Mouse (Mus musculus) neural tube, embryonic 11.5 days (tissue): Measurements from ENCODE around the gene Tm7sf2. TPM values are rescaled to one million over a fixed set of nuclear protein-coding genes. Genes with fewer than 3 reads are reported as not detected.
A peak's percentile ranks its signal among the peaks of the same experiment; 100 is the strongest.

ENCODE experiments used
- ATAC-seq: fragments of 200-750 bp; cut with Nextera tagmentation; 2 replicates; pipeline ENCODE4 v1.8.0; 2017; ENCODE audit warnings: moderate number of reproducible peaks, mild to moderate bottlenecking, moderate TSS enrichment, moderate library complexity; ENCODE audit not compliant: insufficient read depth, low FRiP score, low TSS enrichment
- DNase-seq: peaks from one replicate; pipeline ENCODE4 v3.0.0-alpha.2; 2015; ENCODE audit warnings: low spot score
- H3K27ac ChIP-seq: fragments of 300-500 bp; sonication (generic); 2 replicates; pipeline ENCODE4 v1.5.1; 2014; ENCODE audit warnings: low read depth, mild to moderate bottlenecking, low read length
- H3K27me3 ChIP-seq: fragments of 300-500 bp; sonication (generic); 2 replicates; pipeline ENCODE4 v1.6.1; 2014; ENCODE audit warnings: mild to moderate bottlenecking, low read length, mixed read lengths; ENCODE audit not compliant: control insufficient read depth, insufficient read depth
- H3K36me3 ChIP-seq: fragments of 300-500 bp; sonication (generic); 2 replicates; pipeline ENCODE4 v1.6.1; 2014; ENCODE audit warnings: mild to moderate bottlenecking, low read length, moderate library complexity, mixed read lengths; ENCODE audit not compliant: control insufficient read depth, insufficient read depth
- H3K4me1 ChIP-seq: fragments of 300-500 bp; sonication (generic); 2 replicates; pipeline ENCODE4 v1.6.1; 2014; ENCODE audit warnings: low read length, mixed read lengths; ENCODE audit not compliant: control insufficient read depth, insufficient read depth
- H3K4me2 ChIP-seq: fragments of 300-500 bp; sonication (generic); 2 replicates; pipeline ENCODE4 v1.6.1; 2014; ENCODE audit warnings: low read depth, mild to moderate bottlenecking, moderate library complexity
- H3K4me3 ChIP-seq: fragments of 300-500 bp; sonication (generic); 2 replicates; pipeline ENCODE4 v1.5.1; 2014; ENCODE audit warnings: low read depth, low read length
- H3K9ac ChIP-seq: fragments of 300-500 bp; sonication (generic); 2 replicates; pipeline ENCODE4 v1.6.1; 2014; ENCODE audit warnings: mild to moderate bottlenecking, low read length
- H3K9me3 ChIP-seq: fragments of 300-500 bp; sonication (generic); 2 replicates; pipeline ENCODE4 v1.6.1; 2016; ENCODE audit warnings: low read length; ENCODE audit not compliant: control insufficient read depth
- WGBS: fragments of 180-500 bp; shearing (Covaris S2); extraction: QIAGEN DNeasy Blood & Tissue Kit; methylation state at CpG from one replicate; pipeline ENCODE4 v1.1.7; 2014; 5-methylcytosine and 5-hydroxymethylcytosine counted together
- microRNA-seq: library from miRNA; unstranded; fragments of <30 nt; microRNA quantifications from one replicate; pipeline ENCODE4, GENCODE M21; 2016
- polyA plus RNA-seq: library from polyadenylated mRNA; unstranded; fragments of >200 nt; fragmentation: Nextera tagmentation; extraction: Ambion mirVana; gene quantifications from 2 replicates; pipeline ENCODE4 v1.2.1, GENCODE M21; 2014

Tm7sf2 gene
- polyA plus RNA-seq, 1 experiment from 2014 or later, result 39.6 TPM

GRCm38 (mm10) chr19:6020276-6020675 lies 47.9 kb downstream of the Tm7sf2 start:
- DNase-seq, result no peak
- Histone ChIP-seq H3K4me2 (no peak overlapping the region), H3K4me1 (peaks cover 4% of the 10 kb centered on the region; the same call in 1 of the 2 replicates), H3K27me3 (peaks cover 15% of the 10 kb centered on the region), H3K27ac (no peak overlapping the region), H3K9ac (no peak overlapping the region), H3K9me3 (no peaks in the 10 kb centered on the region), H3K4me3 (no peak overlapping the region), H3K36me3 (no peaks in the 10 kb centered on the region)
- no peak for ATAC-seq
- WGBS, result 46% methylated on average over 3 of the region's 3 CpGs

- ATAC-seq, result no peak; the same call in 1 of the 2 replicates
- Histone ChIP-seq H3K9me3 (no peaks in the 10 kb centered on the region), H3K27me3 (peaks cover 20% of the 10 kb centered on the region), H3K4me3 (no peak overlapping the region), H3K9ac (no peak overlapping the region), H3K36me3 (no peaks in the 10 kb centered on the region), H3K27ac (no peak overlapping the region), H3K4me1 (peaks cover 4% of the 10 kb centered on the region; the same call in 1 of the 2 replicates), H3K4me2 (no peak overlapping the region)
- DNase-seq, result peak; percentile 85
- WGBS, result 30% methylated on average over 15 of the region's 15 CpGs
These were observed 49.8 kb downstream of the Tm7sf2 start for GRCm38 (mm10) chr19:6018142-6019089.

DNA sequence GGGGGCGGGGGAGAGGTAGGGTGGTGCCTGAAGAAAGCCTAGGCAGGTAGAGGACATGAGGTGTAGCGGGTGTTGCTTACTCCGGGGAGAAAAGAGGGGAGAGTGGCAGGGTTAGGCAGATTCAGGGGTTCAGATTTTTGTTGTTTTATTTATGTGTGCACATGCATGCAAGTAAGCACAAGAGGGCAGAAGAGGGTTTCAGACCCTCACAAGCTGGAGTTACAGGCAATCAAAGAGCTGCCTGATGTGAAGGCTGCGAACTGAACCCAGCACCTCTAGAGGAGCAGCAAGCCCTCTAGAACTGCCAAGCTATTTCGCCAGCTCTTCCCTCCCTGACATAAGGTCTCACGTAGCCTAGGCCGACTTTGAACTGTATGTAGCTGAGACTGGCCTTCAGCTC lies 51.6 kb downstream of the Tm7sf2 start:
- H3K4me2 ChIP-seq, result no peak overlapping the region
- H3K9ac ChIP-seq, result no peak overlapping the region
- 45% methylated on average over 7 of the region's 7 CpGs for WGBS
- H3K4me1 ChIP-seq, result peaks cover 4% of the 10 kb centered on the region; the same call in 1 of the 2 replicates
- no peaks in the 10 kb centered on the region for H3K36me3 ChIP-seq
- H3K27ac ChIP-seq, result no peak overlapping the region
- DNase-seq, result no peak
- ATAC-seq, result no peak
- H3K9me3 ChIP-seq, result no peaks in the 10 kb centered on the region
- H3K27me3 ChIP-seq, result peaks cover 20% of the 10 kb centered on the region
- no peak overlapping the region for H3K4me3 ChIP-seq

DNA sequence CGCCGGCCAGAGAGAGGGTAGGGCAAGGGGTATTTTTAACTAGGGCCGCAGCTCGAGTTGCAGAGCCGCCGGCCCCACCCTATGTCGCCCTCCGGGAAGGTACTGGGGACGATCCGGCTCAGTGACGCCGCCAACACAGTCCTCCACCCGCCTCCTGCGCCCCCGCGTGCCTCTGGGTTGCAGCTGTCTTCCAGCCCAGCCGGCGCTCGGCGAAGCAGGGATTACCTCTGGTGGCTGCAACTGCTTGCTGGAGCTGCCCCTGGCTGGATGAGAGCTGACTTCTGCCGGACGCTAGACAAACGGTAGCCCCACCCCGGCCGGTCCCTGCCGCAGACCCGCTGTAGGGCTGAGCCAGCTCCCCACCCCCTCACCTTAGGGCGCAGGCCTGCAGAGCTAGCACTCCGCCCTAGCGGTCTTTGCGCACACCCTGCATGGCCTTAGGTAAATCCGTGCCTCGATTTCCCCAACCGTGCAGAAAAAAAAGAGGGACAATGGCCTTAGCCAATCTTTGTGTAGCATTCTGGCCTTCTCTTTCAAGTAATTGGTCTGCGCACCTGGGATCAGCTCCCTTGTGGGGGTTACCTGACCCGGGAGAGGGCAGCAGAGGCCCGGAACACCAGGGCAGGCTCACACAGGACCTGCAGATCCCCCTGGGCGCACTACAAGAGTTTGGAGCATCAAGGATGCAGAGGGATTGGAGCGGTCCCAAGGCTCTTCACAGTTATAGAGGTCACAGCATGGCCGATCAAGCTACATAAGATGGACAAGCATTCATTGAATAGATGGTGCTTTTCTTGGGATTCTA lies 52.5 kb downstream of the Tm7sf2 start, which contains the start of gene Capn1:
Gene Capn1 (minus strand): TSS at position 387 of the 805 bp plus-strand sequence.
- WGBS, result 3% methylated on average over 37 of the region's 40 CpGs
- peak within 1 kb of the TSS; percentile 88 for H3K4me2 ChIP-seq
- H3K4me3 ChIP-seq, result peak within 1 kb of the TSS; percentile 41
- H3K27ac ChIP-seq, result 0 out of 2 replicates have a peak within 1 kb of the TSS, but pooled peaks have one; percentile 27
- peak within 1 kb of the TSS; percentile 54 for H3K9ac ChIP-seq
- H3K9me3 ChIP-seq, result no peaks in the 10 kb centered on the region
- H3K27me3 ChIP-seq, result peaks cover 20% of the 10 kb centered on the region
- peak; percentile 67; the same call in 1 of the 2 replicates for ATAC-seq
- peak; percentile 74 for DNase-seq
- peaks cover 4% of the 10 kb centered on the region; the same call in 1 of the 2 replicates for H3K4me1 ChIP-seq
- no peaks in the 10 kb centered on the region for H3K36me3 ChIP-seq

GRCm38 (mm10) chr19:6014991-6015510 lies 53.1 kb downstream of the Tm7sf2 start:
- no peaks in the 10 kb centered on the region for H3K36me3 ChIP-seq
- no peaks in the 10 kb centered on the region for H3K9me3 ChIP-seq
- peak overlapping the region; percentile 41 for H3K4me3 ChIP-seq
- DNase-seq (peak; percentile 52), ATAC-seq (peak; percentile 63; the same call in 1 of the 2 replicates)
- H3K9ac ChIP-seq, result peak overlapping the region; percentile 54
- peaks cover 4% of the 10 kb centered on the region; the same call in 1 of the 2 replicates for H3K4me1 ChIP-seq
- H3K4me2 ChIP-seq, result peak overlapping the region; percentile 88
- H3K27me3 ChIP-seq, result peaks cover 20% of the 10 kb centered on the region
- 0 out of 2 replicates have a peak overlapping the region, but pooled peaks have one; percentile 27 for H3K27ac ChIP-seq
- 2% methylated on average over 13 of the region's 18 CpGs for WGBS

DNA sequence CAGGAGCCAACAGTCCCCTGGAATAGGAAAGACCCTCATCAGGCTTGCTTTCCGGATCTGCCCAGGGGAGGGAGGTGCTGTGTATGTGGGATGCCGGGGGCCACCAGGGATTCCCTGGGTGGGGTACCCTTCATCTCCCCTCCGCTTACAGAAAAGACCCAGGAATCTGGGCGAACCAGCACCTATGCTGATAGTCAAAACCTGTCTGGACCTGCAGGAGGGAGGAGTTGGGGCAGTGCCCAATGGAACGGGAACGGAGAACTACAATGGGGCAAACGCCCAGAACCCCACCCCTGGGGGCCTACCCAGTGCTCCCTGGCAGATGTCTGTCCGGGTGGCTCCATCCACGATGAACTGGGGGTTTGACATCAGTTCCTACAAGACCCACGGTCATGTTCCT lies 54.5 kb downstream of the Tm7sf2 start:
- Histone ChIP-seq H3K9ac (no peak overlapping the region), H3K36me3 (no peaks in the 10 kb centered on the region), H3K4me1 (peaks cover 4% of the 10 kb centered on the region; the same call in 1 of the 2 replicates), H3K4me2 (no peak overlapping the region), H3K9me3 (no peaks in the 10 kb centered on the region), H3K4me3 (no peak overlapping the region), H3K27me3 (peaks cover 20% of the 10 kb centered on the region), H3K27ac (no peak overlapping the region)
- WGBS, result 89% methylated on average over 10 of the region's 10 CpGs
- ATAC-seq, result no peak
- DNase-seq, result no peak

Small RNA genes lying within 50 kb of the gene (microRNA-seq; reads per million reads assigned to microRNA genes)
- 1.8 reads per million for gene Mir6988

Other genes with a start within 250 kb of the Tm7sf2 start
- gene Frmd8, start 193.1 kb downstream of the Tm7sf2 start, polyA plus RNA-seq, result 19.9 and 20.7 TPM in 2 replicates
- 0.74 and 1.7 TPM in 2 replicates for gene Slc25a45, start 190.6 kb downstream of the Tm7sf2 start, polyA plus RNA-seq
- gene Tigd3, start 174.2 kb downstream of the Tm7sf2 start, polyA plus RNA-seq, result 5.7 and 6.6 TPM in 2 replicates
- 195 and 225 TPM in 2 replicates for gene Dpf2, start 155.4 kb downstream of the Tm7sf2 start, polyA plus RNA-seq
- gene Cdc42ep2, start 143.6 kb downstream of the Tm7sf2 start, polyA plus RNA-seq, result 3.9 and 4.0 TPM in 2 replicates
- 75.2 and 79.9 TPM in 2 replicates for gene Pola2, start 104.2 kb downstream of the Tm7sf2 start, polyA plus RNA-seq
- gene Slc22a20, start 82.2 kb downstream of the Tm7sf2 start, polyA plus RNA-seq, result not detected in 2 replicates
- 3.4 and 4.4 TPM in 2 replicates for gene Capn1, start 52.5 kb downstream of the Tm7sf2 start, polyA plus RNA-seq
- gene Syvn1, start 21.8 kb downstream of the Tm7sf2 start, polyA plus RNA-seq, result 34.4 and 36.7 TPM in 2 replicates
- gene Mrpl49, start 10.6 kb downstream of the Tm7sf2 start, polyA plus RNA-seq, result 81.9 and 84.8 TPM in 2 replicates
- 789 and 790 TPM in 2 replicates for gene Fau, start 10.5 kb downstream of the Tm7sf2 start, polyA plus RNA-seq
- 36.7 and 40.0 TPM in 2 replicates for gene Znhit2, start 7.2 kb downstream of the Tm7sf2 start, polyA plus RNA-seq
- 59.1 and 61.2 TPM in 2 replicates for gene Vps51, start 8.9 kb upstream of the Tm7sf2 start, polyA plus RNA-seq
- gene Tmem262, start 11.7 kb upstream of the Tm7sf2 start, polyA plus RNA-seq, result not detected in 2 replicates
- gene Gm28374, start 13.9 kb upstream of the Tm7sf2 start, polyA plus RNA-seq, result 0.88 and 1.3 TPM in 2 replicates
- 74.3 and 76.8 TPM in 2 replicates for gene Zfpl1, start 16.6 kb upstream of the Tm7sf2 start, polyA plus RNA-seq
- 46.0 and 48.4 TPM in 2 replicates for gene Cdca5, start 16.6 kb upstream of the Tm7sf2 start, polyA plus RNA-seq
- not detected in 2 replicates for gene AC131692.1, start 26.0 kb upstream of the Tm7sf2 start, polyA plus RNA-seq
- gene Naaladl1, start 37.4 kb upstream of the Tm7sf2 start, polyA plus RNA-seq, result 0.53 and 0.77 TPM in 2 replicates
- 62.6 and 66.1 TPM in 2 replicates for gene Sac3d1, start 50.3 kb upstream of the Tm7sf2 start, polyA plus RNA-seq
- gene Snx15, start 59.9 kb upstream of the Tm7sf2 start, polyA plus RNA-seq, result 34.5 and 36.9 TPM in 2 replicates
- not detected in 2 replicates for gene Batf2, start 72.6 kb upstream of the Tm7sf2 start, polyA plus RNA-seq
- gene Arl2, start 73.2 kb upstream of the Tm7sf2 start, polyA plus RNA-seq, result 82.6 and 95.1 TPM in 2 replicates
- gene Majin, start 116.0 kb upstream of the Tm7sf2 start, polyA plus RNA-seq, result not detected in 2 replicates
- 0.44 and 0.87 TPM in 2 replicates for gene Gpha2, start 158.0 kb upstream of the Tm7sf2 start, polyA plus RNA-seq
- gene Ppp2r5b, start 167.5 kb upstream of the Tm7sf2 start, polyA plus RNA-seq, result 47.4 and 61.2 TPM in 2 replicates
- 13.3 and 13.8 TPM in 2 replicates for gene Atg2a, start 173.3 kb upstream of the Tm7sf2 start, polyA plus RNA-seq
- 71.9 and 82.2 TPM in 2 replicates for gene Ehd1, start 208.4 kb upstream of the Tm7sf2 start, polyA plus RNA-seq
- gene Cdc42bpg, start 238.1 kb upstream of the Tm7sf2 start, polyA plus RNA-seq, result 0.42 and 0.58 TPM in 2 replicates